Mouse (Mus musculus) macrophage (primary cell): ENCODE results near the gene BC017158. TPM values are rescaled to one million over a fixed set of nuclear protein-coding genes. Genes with fewer than 3 reads are reported as not detected.

ENCODE experiments used
- H3K27ac ChIP-seq: fragments of 350-480 bp; formaldehyde crosslinking; 2 replicates; pipeline ENCODE4 v1.9.0; 2021
- H3K36me3 ChIP-seq: fragments of 350-480 bp; formaldehyde crosslinking; 2 replicates; pipeline ENCODE4 v1.9.0; 2021; ENCODE audit errors: inconsistent target
- H3K4me3 ChIP-seq: fragments of 350-480 bp; formaldehyde crosslinking; 2 replicates; pipeline ENCODE4 v1.9.0; 2021; ENCODE audit errors: inconsistent target
- H3K79me2 ChIP-seq: fragments of 350-480 bp; formaldehyde crosslinking; 2 replicates; pipeline ENCODE4 v1.9.0; 2021; ENCODE audit errors: inconsistent target
- WGBS: methylation state at CpG from one replicate; pipeline ENCODE4 v1.1.7; 2026; ENCODE audit warnings: inconsistent platforms; ENCODE audit not compliant: missing documents; 5-methylcytosine and 5-hydroxymethylcytosine counted together
- polyA plus RNA-seq: library from polyadenylated mRNA; stranded (reverse); fragments of 250-400 nt; gene quantifications from 3 replicates; pipeline ENCODE4 v1.2.4, GENCODE M21; 2018; ENCODE audit warnings: inconsistent platforms

BC017158 gene
- polyA plus RNA-seq, 1 experiment from 2014 or later: 16.5 TPM

- H3K27ac ChIP-seq: no peak overlapping the region
- 92% methylated on average over 27 of the region's 27 CpGs for WGBS
- H3K79me2 ChIP-seq: peaks cover 34% of the 10 kb centered on the region
- no peak overlapping the region for H3K4me3 ChIP-seq
- H3K36me3 ChIP-seq: peaks cover 57% of the 10 kb centered on the region
Observed at GRCm38 (mm10) chr7:128240131-128240784, 57.7 kb downstream of the BC017158 start.

- Histone ChIP-seq H3K79me2 (peaks cover 34% of the 10 kb centered on the region), H3K36me3 (peaks cover 44% of the 10 kb centered on the region), H3K27ac (peak overlapping the region; percentile 50), H3K4me3 (peak overlapping the region; percentile 35)
- WGBS: 38% methylated on average over 4 of the region's 4 CpGs
Observed at GRCm38 (mm10) chr7:128238991-128239390, 59.0 kb downstream of the BC017158 start.

- peak within 1 kb of the TSS; percentile 99 for H3K27ac ChIP-seq
- H3K4me3 ChIP-seq: peak within 1 kb of the TSS; percentile 91
- WGBS: under 1% methylated on average over 70 of the region's 72 CpGs
- H3K79me2 ChIP-seq: peaks cover 34% of the 10 kb centered on the region
- peaks cover 41% of the 10 kb centered on the region for H3K36me3 ChIP-seq
Observed at GRCm38 (mm10) chr7:128237927-128238778, 59.8 kb downstream of the BC017158 start, which contains the start of gene 9130023H24Rik. Gene 9130023H24Rik (minus strand): TSS chr7:128238031.

- Histone ChIP-seq H3K27ac (peak overlapping the region; percentile 99), H3K79me2 (peaks cover 34% of the 10 kb centered on the region), H3K4me3 (peak overlapping the region; percentile 91), H3K36me3 (peaks cover 35% of the 10 kb centered on the region)
- WGBS: under 1% methylated on average over 25 of the region's 25 CpGs
Observed at GRCm38 (mm10) chr7:128237593-128237926, 60.4 kb downstream of the BC017158 start.

GRCm38 (mm10) chr7:128236856-128237592 is 60.9 kb downstream of the BC017158 start, which contains the start of gene Armc5:
Gene Armc5 (plus strand): TSS chr7:128237342.
- 25% methylated on average over 37 of the region's 37 CpGs for WGBS
- Histone ChIP-seq H3K36me3 (peaks cover 29% of the 10 kb centered on the region), H3K27ac (peak within 1 kb of the TSS; percentile 99)

GRCm38 (mm10) chr7:128236426-128236825 is 61.5 kb downstream of the BC017158 start:
- WGBS: 93% methylated on average over 13 of the region's 13 CpGs
- peak overlapping the region; percentile 99 for H3K27ac ChIP-seq
- H3K36me3 ChIP-seq: peaks cover 23% of the 10 kb centered on the region; the same call in 1 of the 2 replicates
- H3K4me3 ChIP-seq: no peak overlapping the region
- H3K79me2 ChIP-seq: peaks cover 34% of the 10 kb centered on the region

More at GRCm38 (mm10) chr7:128236856-128237592, 60.9 kb downstream of the BC017158 start, which contains the start of gene Armc5:
- peaks cover 34% of the 10 kb centered on the region for H3K79me2 ChIP-seq
- peak within 1 kb of the TSS; percentile 91 for H3K4me3 ChIP-seq

- peaks cover 14% of the 10 kb centered on the region; the same call in 1 of the 2 replicates for H3K36me3 ChIP-seq
- 77% methylated on average over 1 of the region's 1 CpGs for WGBS
- peaks cover 28% of the 10 kb centered on the region for H3K79me2 ChIP-seq
Observed at GRCm38 (mm10) chr7:128235481-128235880, 62.5 kb downstream of the BC017158 start.

GRCm38 (mm10) chr7:128234796-128235195 is 63.2 kb downstream of the BC017158 start:
- WGBS: 69% methylated on average over 2 of the region's 2 CpGs
- H3K4me3 ChIP-seq: no peak overlapping the region

More at GRCm38 (mm10) chr7:128235481-128235880, 62.5 kb downstream of the BC017158 start:
- Histone ChIP-seq H3K4me3 (no peak overlapping the region), H3K27ac (peak overlapping the region; percentile 50)

GRCm38 (mm10) chr7:128231741-128232140 is 66.2 kb downstream of the BC017158 start:
- no peak overlapping the region for H3K27ac ChIP-seq
- no peaks in the 10 kb centered on the region; the same call in 1 of the 2 replicates for H3K36me3 ChIP-seq
- 56% methylated on average over 8 of the region's 8 CpGs for WGBS
- no peak overlapping the region for H3K4me3 ChIP-seq
- H3K79me2 ChIP-seq: peaks cover 7% of the 10 kb centered on the region; the same call in 1 of the 2 replicates

More at GRCm38 (mm10) chr7:128234796-128235195, 63.2 kb downstream of the BC017158 start:
- Histone ChIP-seq H3K36me3 (peaks cover 7% of the 10 kb centered on the region; the same call in 1 of the 2 replicates), H3K79me2 (peaks cover 22% of the 10 kb centered on the region), H3K27ac (peak overlapping the region; percentile 50)

Other genes with a start within 250 kb of the BC017158 start
- gene Itgam, start 235.5 kb downstream of the BC017158 start, polyA plus RNA-seq: 101 to 216 TPM (median 128 TPM) in 3 replicates
- gene Gm49368, start 235.5 kb downstream of the BC017158 start, polyA plus RNA-seq: 1.0 to 2.2 TPM (median 1.6 TPM) in 3 replicates
- gene Itgax, start 168.6 kb downstream of the BC017158 start, polyA plus RNA-seq: 4.4 to 10.4 TPM (median 7.7 TPM) in 3 replicates
- gene Itgad, start 143.8 kb downstream of the BC017158 start, polyA plus RNA-seq: 0.22 to 0.40 TPM (median 0.32 TPM) in 3 replicates
- 1.2 to 2.2 TPM (median 1.7 TPM) in 3 replicates for gene Cox6a2, start 91.8 kb downstream of the BC017158 start, polyA plus RNA-seq
- 10.9 to 18.5 TPM (median 17.7 TPM) in 3 replicates for gene Armc5, start 60.8 kb downstream of the BC017158 start, polyA plus RNA-seq
- gene 9130023H24Rik, start 60.1 kb downstream of the BC017158 start, polyA plus RNA-seq: 5.0 to 5.9 TPM (median 5.6 TPM) in 3 replicates
- 0.26 to 0.36 TPM (median 0.30 TPM) in 3 replicates for gene Tgfb1i1, start 51.4 kb downstream of the BC017158 start, polyA plus RNA-seq
- 0.52 TPM in 1 of 3 replicates, not detected in the others for gene Slc5a2, start 32.5 kb downstream of the BC017158 start, polyA plus RNA-seq
- 269 to 404 TPM (median 315 TPM) in 3 replicates for gene Rgs10, start 120.6 kb upstream of the BC017158 start, polyA plus RNA-seq
- gene Tial1, start 163.5 kb upstream of the BC017158 start, polyA plus RNA-seq: 52.9 to 67.1 TPM (median 56.1 TPM) in 3 replicates
- gene Bag3, start 225.4 kb upstream of the BC017158 start, polyA plus RNA-seq: 25.9 to 48.6 TPM (median 33.9 TPM) in 3 replicates